Mouse (Mus musculus) gastrocnemius, postnatal 14 days (tissue): ENCODE data around the gene Kif1bp. TPM values are rescaled to one million over a fixed set of nuclear protein-coding genes. Genes with fewer than 3 reads are reported as not detected.
"Not testable (repeated sequence)": the region's sequence is repeated elsewhere in the genome, so short reads cannot be mapped to it uniquely, and the experiment has no call there.

ENCODE experiments used
- DNase-seq: peaks from one replicate; pipeline ENCODE4 v3.0.0; 2021; ENCODE audit warnings: mixed read lengths
- intact Hi-C: fragments of 180-260 bp; cut with DNase I; formaldehyde crosslinking; loops from one replicate; pipeline ENCODE4 v1.15.1; 2025; ENCODE audit warnings: low total_unique reads
- long read RNA-seq, 2 experiments: library from polyadenylated mRNA; stranded (forward); transcript quantifications; one replicate each; pipeline ENCODE4 v2.0.0; 2021
- total RNA-seq, 2 experiments: library from RNA; stranded (reverse); gene quantifications; 2 replicates each; pipeline ENCODE4 v1.2.3; 2021

Kif1bp gene
- total RNA-seq = 10 to 100 TPM; 21.6 to 22.8 TPM
- long read RNA-seq, experiment 1, transcript Kif1bp-201 (7 exons, 2,472 nt) = major isoform, 42 of 44 reads
- long read RNA-seq, experiment 1, partial matches to known transcripts = 0 of 44 reads
- long read RNA-seq, experiment 1, other reads (novel, unspliced or antisense) = 2 of 44 reads
- long read RNA-seq, experiment 2, transcript Kif1bp-201 (7 exons, 2,472 nt) = major isoform, 50 of 57 reads
- long read RNA-seq, experiment 2, partial matches to known transcripts = 0 of 57 reads
- long read RNA-seq, experiment 2, other reads (novel, unspliced or antisense) = 7 of 57 reads

DNA sequence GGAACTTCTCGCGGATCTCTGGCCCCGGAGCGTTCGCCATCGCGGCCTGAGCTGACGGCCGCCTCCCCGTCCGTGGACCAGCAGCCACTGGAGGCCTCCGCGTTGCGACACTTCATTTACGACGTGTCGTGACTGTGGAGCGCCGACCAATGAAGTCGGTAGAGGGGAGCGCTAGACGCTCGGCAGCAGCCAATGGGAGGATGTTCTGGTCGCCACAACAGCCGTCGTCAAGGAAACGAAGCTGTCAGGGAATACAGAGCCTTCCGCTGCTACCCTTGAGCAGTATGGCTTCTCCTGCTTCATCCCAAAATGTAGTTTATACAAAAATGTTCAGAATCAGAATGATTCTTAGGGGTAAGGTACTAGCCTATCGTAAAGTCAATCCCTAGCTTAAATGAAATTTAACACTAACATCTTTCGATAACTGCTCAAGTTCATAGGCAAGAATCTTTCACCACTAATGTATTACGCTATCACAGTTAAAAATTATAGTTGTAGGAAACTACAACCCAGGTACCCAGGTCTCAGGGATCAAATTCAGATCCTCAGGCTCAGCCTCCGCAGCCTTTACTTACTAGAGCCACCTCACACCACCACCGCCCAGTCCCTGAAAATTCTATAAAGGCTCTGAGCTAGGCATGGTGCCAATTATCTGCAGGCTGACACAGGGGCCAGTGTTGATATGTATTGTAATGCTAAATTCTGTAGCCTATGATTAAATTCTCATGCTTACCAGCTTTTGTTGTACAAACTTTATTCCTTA lies at the start of gene Kif1bp:
Kif1bp (minus strand) TSS at position 120 of the 763 bp plus-strand sequence.
- peak; percentile 96 for DNase-seq
- intact Hi-C loops = no loop called here

DNA sequence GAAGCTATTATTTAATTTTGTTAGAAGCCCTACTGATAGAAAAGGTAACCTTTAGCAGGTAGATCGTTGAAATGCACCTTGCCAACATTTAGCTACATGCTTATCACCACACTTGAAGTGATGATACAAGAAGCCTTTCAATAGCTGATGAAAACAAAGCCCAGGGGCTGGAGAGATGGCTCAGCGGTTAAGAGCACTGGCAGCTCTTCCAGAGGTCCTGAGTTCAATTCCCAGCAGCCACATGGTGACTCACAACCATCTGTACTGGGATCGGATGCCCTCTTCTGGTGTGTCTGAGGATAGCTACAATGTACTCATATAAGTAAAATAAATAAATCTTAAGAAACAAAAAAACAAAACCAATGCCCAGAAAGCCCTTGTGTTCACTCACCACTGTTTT lies 25.9 kb upstream of the Kif1bp start:
- no peak for DNase-seq
- intact Hi-C loops = no loop called here

DNA sequence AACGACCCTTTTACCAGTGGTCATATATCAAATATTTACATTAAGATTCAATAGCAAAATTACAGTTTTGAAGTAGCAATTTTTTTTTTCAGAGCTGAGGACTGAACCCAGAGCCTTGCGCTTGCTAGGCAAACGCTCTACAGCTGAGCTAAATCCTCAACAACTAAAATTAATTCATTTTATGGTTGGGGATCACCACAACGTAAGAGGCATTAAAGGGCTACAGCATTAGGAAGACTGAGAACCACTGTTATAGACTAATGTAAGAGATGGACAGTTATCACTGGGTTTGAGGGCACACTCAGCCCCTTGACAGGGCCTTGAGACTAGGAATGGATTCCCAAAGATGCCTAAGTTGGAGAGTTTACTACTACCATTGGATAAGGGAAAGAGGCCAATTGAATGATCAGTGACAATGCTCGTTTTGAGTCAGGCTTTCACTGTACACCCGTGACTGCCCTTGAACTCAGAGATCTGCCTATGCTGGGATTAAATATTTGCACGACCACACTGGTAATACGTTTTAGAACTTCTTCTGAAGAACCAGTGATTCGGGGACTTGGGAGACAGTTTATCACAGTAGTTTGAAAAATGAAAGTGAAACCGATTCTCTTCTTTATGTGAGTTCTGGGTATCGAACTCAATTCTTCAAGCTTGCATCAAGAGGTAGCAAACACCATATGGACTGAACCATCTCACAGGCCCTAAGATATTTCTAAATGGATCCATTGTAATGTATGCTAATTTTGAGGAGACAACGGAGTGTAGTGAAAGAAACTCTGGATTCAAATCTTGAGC lies 25.2 kb upstream of the Kif1bp start:
- intact Hi-C loops = no loop called here
- DNase-seq = no peak

DNA sequence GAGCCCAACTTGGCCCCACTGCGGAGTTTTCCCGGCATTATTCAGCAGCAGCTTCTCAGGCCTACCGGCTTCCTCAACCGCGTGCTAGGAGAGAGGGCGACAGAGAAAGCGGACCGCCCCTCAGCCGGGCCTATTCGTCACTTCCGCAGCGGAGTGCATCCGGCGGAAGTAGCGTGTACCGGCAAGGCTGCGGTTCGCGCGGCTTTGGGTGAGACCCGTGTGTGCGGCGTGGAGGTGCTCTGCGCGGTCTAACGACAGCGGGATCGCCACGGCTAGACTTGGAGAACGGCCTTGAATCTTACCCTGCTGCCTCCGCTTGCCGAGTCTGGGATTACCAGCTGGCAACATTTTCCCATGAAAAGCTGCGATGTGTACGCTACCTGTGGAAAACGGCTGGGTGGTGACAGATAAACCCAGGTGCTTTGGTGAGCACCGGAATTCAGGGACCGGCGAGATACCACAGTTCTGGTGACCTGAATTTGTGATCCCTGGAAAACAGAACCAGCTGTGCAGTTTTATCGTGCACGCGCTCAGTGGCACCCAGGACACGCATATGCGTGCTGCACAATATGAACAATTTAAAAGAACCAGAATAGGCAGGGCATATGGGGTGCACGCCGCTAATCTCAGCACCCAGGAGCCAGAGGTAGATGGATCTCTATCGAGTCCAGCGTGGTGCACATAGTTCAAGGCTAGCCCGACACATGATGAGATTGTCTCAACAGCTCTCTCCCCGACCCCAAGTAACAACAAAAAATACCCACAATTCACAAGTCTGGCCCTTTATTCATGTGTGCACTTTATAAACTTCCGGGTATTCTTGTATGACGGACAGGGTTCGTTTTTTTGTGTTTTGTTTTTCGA lies 24.2 kb upstream of the Kif1bp start, which contains the start of gene Ddx21:
Ddx21 (minus strand) TSS at position 105 of the 864 bp plus-strand sequence.
- DNase-seq = peak; percentile 90
- intact Hi-C loops = no loop called here

DNA sequence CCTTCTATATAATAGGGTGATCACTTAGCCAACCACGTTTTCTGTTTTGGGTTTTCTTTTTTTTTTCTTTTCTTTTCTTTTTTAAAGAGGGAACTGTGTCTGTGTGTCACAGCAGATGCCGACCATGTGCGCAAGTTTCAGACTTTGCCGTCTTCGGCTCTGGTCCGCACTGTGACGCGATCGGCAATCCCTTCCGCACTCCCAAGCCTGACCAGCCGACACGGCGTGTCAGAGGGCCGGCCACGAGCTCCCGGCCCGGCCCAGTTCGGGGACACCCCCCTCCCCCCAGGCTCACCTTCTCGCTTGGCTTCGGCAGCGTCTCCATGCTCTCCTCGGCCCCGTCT lies 23.5 kb upstream of the Kif1bp start:
- no peak for DNase-seq
- intact Hi-C loops = no loop called here

DNA sequence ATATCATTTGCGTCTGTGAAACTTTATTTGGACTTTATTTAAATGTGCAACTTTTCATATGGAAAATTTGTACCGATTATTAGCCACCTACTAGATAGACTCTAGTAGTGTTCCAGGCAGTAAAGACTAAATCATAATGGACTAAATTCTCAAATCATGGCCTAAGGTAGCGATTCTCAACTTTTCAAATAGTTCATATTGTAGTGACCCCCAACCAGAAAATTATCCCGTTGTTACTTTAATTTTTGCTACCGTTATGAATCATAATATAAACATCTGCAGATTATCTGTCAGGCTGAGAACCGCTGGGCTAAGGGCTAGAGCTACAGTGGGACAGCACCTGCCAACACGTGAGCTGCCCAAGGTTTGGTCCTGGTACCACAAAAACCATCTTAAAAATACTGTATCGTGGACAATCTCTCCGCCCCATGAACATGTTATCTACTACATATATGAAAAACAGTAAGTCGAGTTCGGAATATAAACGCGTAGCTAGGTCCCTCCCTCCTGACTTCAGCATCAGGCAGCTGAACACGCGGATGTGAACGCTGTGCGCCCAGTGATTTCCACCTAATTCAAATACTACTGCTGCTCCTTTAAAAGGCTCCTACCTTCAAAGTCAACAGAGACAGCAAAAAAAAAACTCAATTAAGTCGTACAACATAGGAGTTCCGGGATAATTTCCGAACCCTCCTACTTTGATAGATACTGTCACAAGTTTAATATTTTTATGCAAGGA lies 23.0 kb upstream of the Kif1bp start:
- intact Hi-C loops = no loop called here
- DNase-seq = no peak

DNA sequence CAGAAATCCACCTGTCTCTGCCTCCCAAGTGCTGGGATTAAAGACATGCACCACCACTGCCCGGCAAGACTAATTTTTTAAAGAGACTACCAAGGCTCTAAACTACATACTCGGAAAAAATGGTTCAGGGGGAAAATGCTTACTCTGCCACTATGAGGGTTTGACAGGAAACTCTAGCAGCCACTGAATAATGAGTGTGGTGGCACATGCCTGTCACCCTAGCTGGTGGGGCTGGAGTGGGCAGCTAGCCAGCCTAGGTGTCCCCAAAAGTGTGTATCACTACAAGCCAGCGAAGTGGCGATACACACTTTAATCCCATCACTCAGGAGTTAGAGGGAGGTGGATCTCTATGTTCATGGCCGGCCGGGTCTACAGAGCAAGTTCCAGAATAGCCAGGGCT lies 21.8 kb upstream of the Kif1bp start:
- DNase-seq = no peak
- intact Hi-C loops = no loop called here

DNA sequence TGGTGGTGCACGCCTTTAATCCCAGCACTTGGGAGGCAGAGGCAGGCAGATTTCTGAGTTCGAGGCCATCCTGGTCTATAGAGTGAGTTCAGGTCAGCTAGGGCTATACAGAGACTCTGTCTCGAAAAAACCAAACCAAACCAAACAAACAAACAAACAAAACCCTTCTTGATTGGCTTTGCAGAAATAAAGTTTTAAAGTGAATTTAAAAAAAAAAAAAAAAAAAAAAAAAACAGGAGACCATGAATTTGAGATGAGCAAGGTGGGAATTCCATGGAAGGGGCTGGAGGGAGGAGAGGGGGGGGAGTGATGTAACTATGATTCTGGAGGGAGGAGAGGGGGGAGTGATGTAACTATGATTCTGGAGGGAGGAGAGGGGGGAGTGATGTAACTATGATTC lies 21.1 kb upstream of the Kif1bp start:
- DNase-seq, intact Hi-C loops: not testable (repeated sequence)

DNA sequence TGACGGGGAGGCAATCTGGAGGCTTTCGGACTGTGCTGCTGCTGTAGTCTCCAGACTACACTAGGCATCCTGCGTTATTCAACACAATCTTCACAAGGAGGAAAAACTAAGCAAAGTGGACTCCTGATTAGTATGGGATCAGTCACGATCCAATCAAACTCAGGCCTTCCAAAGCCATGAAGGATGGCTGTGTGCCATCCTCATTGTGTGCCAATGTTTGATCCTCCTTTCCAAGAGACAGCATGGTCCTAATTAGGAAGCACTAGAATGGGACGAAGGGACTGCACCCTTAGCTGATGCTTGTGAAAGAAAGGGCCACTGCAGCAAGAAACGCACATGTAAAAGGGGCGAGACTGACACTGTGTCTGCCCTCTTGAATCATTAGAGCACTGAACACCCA lies 14.2 kb upstream of the Kif1bp start:
- no peak for DNase-seq
- intact Hi-C loops = no loop called here

DNA sequence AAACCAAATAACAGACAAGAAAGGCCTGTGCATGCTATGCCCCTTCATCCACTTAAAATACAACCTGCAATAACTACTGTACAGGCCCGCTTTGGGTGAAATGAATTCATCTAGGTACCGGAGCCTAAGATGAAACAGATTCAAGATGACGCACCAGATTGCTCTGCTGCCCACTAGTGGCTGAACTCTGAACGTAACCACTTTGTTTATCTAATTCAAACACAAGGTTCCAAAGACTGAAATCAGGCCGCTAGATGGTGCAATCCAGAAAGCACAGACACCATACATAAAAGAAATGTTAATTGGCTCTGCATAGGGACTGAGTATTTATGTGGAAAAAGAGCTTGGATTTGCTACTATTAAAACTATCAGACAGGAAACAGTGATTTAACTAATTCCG lies 11.9 kb upstream of the Kif1bp start:
- peak; percentile 74 for DNase-seq
- intact Hi-C loops = no loop called here

DNA sequence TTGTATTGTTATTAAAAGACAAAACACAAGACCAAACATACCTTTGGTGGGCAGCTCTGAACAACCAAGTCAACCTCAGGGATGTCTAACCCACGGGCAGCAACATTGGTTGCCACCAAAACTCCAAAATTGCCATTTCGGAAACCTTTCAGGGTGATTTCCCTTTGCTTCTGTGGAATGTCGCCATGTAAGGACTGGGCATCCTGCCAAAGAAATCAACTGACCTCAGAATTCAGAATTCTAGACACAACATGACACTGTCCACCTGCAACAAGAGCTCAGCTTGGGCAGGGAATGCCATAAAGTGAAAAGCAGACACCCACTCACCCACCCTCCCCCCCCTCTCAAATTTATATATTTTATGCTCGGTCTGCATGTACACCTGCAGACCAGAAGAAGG lies 10.4 kb upstream of the Kif1bp start:
- no peak for DNase-seq

DNA sequence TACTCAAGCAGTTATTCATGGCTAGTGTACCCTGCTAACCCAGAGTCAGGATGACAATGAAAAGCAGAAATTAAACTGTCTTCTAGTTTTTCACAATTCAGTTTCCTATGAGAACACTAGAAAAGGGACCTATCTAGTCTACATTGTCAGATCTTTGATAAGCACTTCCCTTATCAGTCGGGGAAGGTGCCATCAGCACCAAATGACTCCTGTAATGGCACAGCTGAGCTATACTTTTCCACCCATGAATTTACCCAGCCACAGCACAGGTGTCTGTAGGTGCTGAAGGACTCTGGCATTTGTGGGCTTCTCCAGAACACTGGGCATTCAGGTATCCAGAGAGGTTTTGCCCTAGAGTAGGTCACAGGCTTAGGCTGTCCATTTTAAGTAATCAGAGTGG lies 5.0 kb upstream of the Kif1bp start:
- intact Hi-C loops = no loop called here
- no peak for DNase-seq

More for the DNA sequence above, 10.4 kb upstream of the Kif1bp start:
- intact Hi-C loops = no loop called here

DNA sequence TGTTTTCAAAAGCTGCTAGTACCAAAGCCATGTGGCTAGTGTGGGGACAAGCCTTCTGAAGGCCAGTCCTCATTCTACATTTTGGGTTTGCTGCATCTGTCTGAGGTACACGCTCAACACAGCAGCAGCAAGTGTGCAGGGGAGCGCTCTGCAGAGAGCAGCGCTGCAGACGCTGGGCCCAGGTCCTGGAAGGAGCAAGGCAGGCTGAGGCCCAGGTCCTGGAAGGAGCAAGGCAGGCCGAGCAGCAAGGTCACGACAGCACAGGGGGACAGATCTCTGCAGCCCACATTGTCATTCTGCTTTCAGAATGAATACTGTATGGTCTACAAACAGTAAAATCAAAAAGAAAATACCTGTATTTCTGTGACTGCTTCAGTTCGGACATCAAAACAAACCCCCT lies 4.4 kb upstream of the Kif1bp start:
- no peak for DNase-seq
- intact Hi-C loops = no loop called here

DNA sequence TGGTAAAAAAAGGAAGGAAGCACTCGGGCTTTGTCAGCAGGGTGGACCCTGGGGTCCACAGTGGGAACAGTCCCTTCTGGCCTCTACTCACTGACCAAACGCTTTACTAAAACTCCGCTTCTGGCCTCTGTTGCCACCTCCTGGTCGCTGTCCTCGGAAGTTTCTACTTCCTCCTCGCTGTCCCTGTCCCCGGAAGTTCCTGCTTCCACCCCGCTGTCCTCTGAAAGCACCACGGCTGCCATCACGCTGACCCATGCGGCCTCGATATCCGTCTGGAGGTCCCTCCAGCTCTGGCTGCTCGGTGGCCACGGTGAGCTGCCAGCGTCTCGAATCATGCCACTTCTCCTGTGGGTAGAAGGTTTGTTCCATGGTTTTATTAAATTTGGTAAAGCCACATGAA lies 4.0 kb upstream of the Kif1bp start:
- intact Hi-C loops = no loop called here

DNA sequence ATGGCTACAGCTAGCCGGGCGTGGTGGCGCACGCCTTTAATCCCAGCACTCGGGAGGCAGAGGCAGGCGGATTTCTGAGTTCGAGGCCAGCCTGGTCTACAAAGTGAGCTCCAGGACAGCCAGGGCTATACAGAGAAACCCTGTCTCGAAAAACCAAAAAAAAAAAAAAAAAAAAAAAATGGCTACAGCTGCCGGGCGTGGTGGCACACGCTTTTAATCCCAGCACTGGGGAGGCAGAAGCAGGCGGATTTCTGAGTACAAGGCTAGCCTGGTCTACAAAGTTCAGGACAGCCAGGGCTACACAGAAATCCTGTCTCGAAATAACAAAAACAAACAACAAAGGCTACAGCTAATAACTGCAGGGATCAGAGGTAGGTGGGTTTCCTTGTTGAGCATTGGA lies 872 bp upstream of the Kif1bp start:
- intact Hi-C loops, DNase-seq: not testable (repeated sequence)

More for the DNA sequence above, 4.0 kb upstream of the Kif1bp start:
- DNase-seq = no peak

DNA sequence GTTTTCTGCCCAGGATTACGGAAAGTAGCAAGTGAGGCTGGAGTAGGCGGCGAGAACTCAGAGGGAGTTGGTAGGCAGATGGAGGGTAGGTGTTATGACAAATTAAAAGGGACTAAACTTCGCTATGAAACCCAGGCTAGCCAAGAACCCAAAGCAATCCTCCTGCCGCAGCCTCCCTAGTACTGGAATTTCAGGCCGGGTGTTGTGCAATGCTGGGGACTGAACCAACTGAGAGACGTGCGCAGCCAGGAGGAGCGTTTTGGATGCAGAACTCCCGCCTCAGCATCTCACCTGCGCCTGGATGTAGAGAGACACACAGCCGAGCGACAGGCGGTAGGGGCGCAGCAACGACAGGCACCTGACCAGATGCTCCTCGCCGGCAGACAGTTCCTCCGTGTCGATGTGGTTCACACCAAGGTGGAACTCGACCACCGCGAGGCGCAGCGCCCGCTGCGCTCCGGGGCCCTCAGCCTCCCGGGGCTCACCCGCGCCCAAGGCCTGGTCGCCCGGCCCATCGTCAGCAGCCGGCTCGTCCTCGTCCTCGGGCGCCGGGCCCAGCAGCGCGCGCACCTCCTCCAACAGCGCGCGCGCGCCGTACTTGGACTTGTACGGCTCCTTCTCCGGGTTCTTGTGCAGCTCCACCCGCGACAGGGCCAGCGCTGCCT lies 452 bp downstream of the Kif1bp start:
- intact Hi-C loops = no loop called here
- no peak for DNase-seq

DNA sequence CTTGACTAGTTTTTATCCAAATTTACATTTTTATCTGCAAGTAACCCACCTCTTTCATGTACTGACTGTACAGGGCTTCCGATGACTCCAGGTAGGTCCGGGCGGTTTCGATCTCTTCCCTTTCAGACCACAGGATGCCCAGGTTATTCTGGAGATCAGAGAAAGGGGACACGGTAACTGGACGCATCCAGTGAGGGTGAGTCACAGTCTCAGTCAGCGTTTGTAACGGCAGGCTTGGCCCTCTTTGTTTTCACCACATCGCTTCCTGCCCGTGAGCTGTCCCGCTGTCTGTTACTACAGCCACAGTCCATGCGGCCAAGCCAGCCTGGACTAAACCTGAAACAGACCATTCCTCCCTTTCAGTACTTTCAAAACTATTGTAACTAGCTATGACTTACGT lies 3.3 kb downstream of the Kif1bp start:
- DNase-seq = no peak
- intact Hi-C loops = no loop called here

DNA sequence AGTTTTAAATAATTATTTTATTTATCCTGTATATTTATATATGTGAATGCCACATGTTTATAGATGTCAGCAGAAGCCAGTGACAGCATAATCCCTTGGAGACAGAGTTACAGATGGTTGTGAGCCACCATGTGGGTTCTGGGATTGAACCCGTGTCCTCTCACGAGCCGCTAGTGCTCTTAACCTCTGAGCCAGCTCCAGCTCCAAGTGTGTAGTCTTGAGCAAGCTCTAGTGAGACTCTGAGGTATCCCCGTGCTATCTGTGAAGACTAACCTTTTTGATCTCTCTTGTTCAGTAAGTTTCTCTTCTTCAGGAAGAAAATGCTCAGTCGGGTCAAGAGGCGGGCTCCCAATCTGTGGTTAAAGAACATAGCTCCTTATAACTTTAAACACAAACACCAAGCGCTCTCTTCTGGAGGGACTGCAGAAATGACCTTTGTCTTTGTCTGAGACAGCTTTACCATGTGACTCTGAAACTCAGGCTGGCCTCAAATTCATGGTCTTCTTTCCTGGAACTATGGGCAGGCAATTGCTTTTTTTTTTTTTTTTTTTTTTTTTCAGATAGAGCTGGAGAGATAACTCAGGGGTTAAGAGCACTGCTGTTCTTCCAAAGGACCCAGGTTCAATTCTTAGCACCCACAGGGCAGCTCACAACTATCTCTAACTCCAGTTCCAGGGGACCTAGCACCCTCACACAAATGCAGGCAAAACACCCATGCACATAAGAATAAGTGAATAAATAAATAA lies 8.0 kb downstream of the Kif1bp start:
- intact Hi-C loops = no loop called here
- no peak for DNase-seq
